Mouse (Mus musculus) embryonic facial prominence, embryonic 10.5 days (tissue): ENCODE results near the gene Cnksr2. TPM values are rescaled to one million over a fixed set of nuclear protein-coding genes. Genes with fewer than 3 reads are reported as not detected.

ENCODE experiments used
- DNase-seq: peaks from one replicate; pipeline ENCODE4 v3.0.0-alpha.2; 2017; ENCODE audit warnings: low spot score
- H3K27ac ChIP-seq: fragments of 300-500 bp; sonication (generic); replicated peaks from 2 replicates; pipeline ENCODE4 v1.5.1; 2016; ENCODE audit warnings: mild to moderate bottlenecking
- H3K27me3 ChIP-seq: fragments of 300-500 bp; sonication (generic); replicated peaks from 2 replicates; pipeline ENCODE4 v1.6.1; 2016; ENCODE audit warnings: low read depth, mild to moderate bottlenecking; ENCODE audit not compliant: poor library complexity, severe bottlenecking
- H3K36me3 ChIP-seq: fragments of 300-500 bp; sonication (generic); replicated peaks from 2 replicates; pipeline ENCODE4 v1.6.1; 2016; ENCODE audit warnings: mild to moderate bottlenecking, moderate library complexity
- H3K4me1 ChIP-seq: fragments of 300-500 bp; sonication (generic); 2 replicates; pipeline ENCODE4 v1.6.1; 2016
- H3K4me3 ChIP-seq: fragments of 300-500 bp; sonication (generic); 2 replicates; pipeline ENCODE4 v1.5.1; 2016; ENCODE audit warnings: mild to moderate bottlenecking, moderate library complexity
- H3K9me3 ChIP-seq: fragments of 300-500 bp; sonication (generic); 2 replicates; pipeline ENCODE4 v1.6.1; 2016; ENCODE audit warnings: mild to moderate bottlenecking
- WGBS: fragments of 180-500 bp; shearing (Covaris S2); methylation state at CpG from one replicate; pipeline ENCODE4 v1.1.7; 2016; 5-methylcytosine and 5-hydroxymethylcytosine counted together
- polyA plus RNA-seq: library from polyadenylated mRNA; unstranded; fragments of >200 nt; fragmentation: Nextera tagmentation; extraction: Ambion mirVana; gene quantifications from 2 replicates; pipeline ENCODE4 v1.2.1, GENCODE M21; 2016

Cnksr2 gene
- polyA plus RNA-seq: 6.3 and 6.7 TPM in 2 replicates

GRCm38 (mm10) chrX:158043057-158043843 is at the start of gene Cnksr2:
Gene Cnksr2, minus strand, starts transcription at chrX:158043294.
- DNase-seq: peak; percentile 69
- H3K4me3 ChIP-seq: peak within 1 kb of the TSS; percentile 70
- no peaks in the 10 kb centered on the region for H3K4me1 ChIP-seq
- peak within 1 kb of the TSS; percentile 91 for H3K27ac ChIP-seq
- 35% methylated on average over 99 of the region's 99 CpGs for WGBS
- peaks cover 32% of the 10 kb centered on the region for H3K27me3 ChIP-seq
- peaks cover 9% of the 10 kb centered on the region; the same call in 1 of the 2 replicates for H3K9me3 ChIP-seq
- no peaks in the 10 kb centered on the region for H3K36me3 ChIP-seq

GRCm38 (mm10) chrX:158043844-158044140 is 698 bp upstream of the Cnksr2 start:
- Histone ChIP-seq H3K4me1 (no peaks in the 10 kb centered on the region), H3K4me3 (peak overlapping the region; percentile 70), H3K27ac (peak overlapping the region; percentile 91; the same call in 1 of the 2 replicates), H3K27me3 (peaks cover 32% of the 10 kb centered on the region), H3K9me3 (peaks cover 9% of the 10 kb centered on the region; the same call in 1 of the 2 replicates), H3K36me3 (no peaks in the 10 kb centered on the region)
- no peak for DNase-seq
- 17% methylated on average over 13 of the region's 13 CpGs for WGBS

GRCm38 (mm10) chrX:158042255-158043056 is 638 bp downstream of the Cnksr2 start:
- H3K4me3 ChIP-seq: peak overlapping the region; percentile 70
- peaks cover 32% of the 10 kb centered on the region for H3K27me3 ChIP-seq
- no peaks in the 10 kb centered on the region for H3K36me3 ChIP-seq
- H3K9me3 ChIP-seq: peaks cover 9% of the 10 kb centered on the region; the same call in 1 of the 2 replicates
- WGBS: 22% methylated on average over 62 of the region's 62 CpGs
- peak; percentile 61 for DNase-seq
- H3K27ac ChIP-seq: peak overlapping the region; percentile 91
- H3K4me1 ChIP-seq: no peaks in the 10 kb centered on the region

- Histone ChIP-seq H3K4me1 (no peaks in the 10 kb centered on the region), H3K4me3 (peak overlapping the region; percentile 70), H3K27me3 (peaks cover 32% of the 10 kb centered on the region), H3K27ac (peak overlapping the region; percentile 91), H3K9me3 (peaks cover 9% of the 10 kb centered on the region; the same call in 1 of the 2 replicates), H3K36me3 (no peaks in the 10 kb centered on the region)
- peak; percentile 13 for DNase-seq
- 28% methylated on average over 7 of the region's 7 CpGs for WGBS
These were observed 1.4 kb downstream of the Cnksr2 start for GRCm38 (mm10) chrX:158041703-158042102.

GRCm38 (mm10) chrX:157951698-157952097 is 91.4 kb downstream of the Cnksr2 start:
- Histone ChIP-seq H3K27ac (no peak overlapping the region), H3K9me3 (no peaks in the 10 kb centered on the region), H3K36me3 (no peaks in the 10 kb centered on the region), H3K4me3 (no peak overlapping the region), H3K27me3 (no peaks in the 10 kb centered on the region; the same call in 1 of the 2 replicates), H3K4me1 (no peaks in the 10 kb centered on the region)
- no peak for DNase-seq

- no peaks in the 10 kb centered on the region for H3K36me3 ChIP-seq
- H3K27me3 ChIP-seq: peaks cover 2% of the 10 kb centered on the region; the same call in 1 of the 2 replicates
- WGBS: 73% methylated on average over 1 of the region's 1 CpGs
These were observed 93.8 kb downstream of the Cnksr2 start for GRCm38 (mm10) chrX:157949256-157949655.

GRCm38 (mm10) chrX:157945121-157945520 is 98.0 kb downstream of the Cnksr2 start:
- Histone ChIP-seq H3K27ac (no peak overlapping the region), H3K4me3 (no peak overlapping the region), H3K27me3 (peaks cover 2% of the 10 kb centered on the region; the same call in 1 of the 2 replicates), H3K36me3 (no peaks in the 10 kb centered on the region), H3K4me1 (no peaks in the 10 kb centered on the region), H3K9me3 (no peaks in the 10 kb centered on the region)
- 83% methylated on average over 5 of the region's 5 CpGs for WGBS
- DNase-seq: no peak

More at GRCm38 (mm10) chrX:157949256-157949655, 93.8 kb downstream of the Cnksr2 start:
- no peak for DNase-seq
- no peak overlapping the region for H3K27ac ChIP-seq
- H3K4me1 ChIP-seq: no peaks in the 10 kb centered on the region
- no peaks in the 10 kb centered on the region for H3K9me3 ChIP-seq
- H3K4me3 ChIP-seq: no peak overlapping the region

GRCm38 (mm10) chrX:157936611-157937010 is 106.5 kb downstream of the Cnksr2 start:
- no peak overlapping the region for H3K27ac ChIP-seq
- DNase-seq: no peak
- H3K27me3 ChIP-seq: no peaks in the 10 kb centered on the region; the same call in 1 of the 2 replicates
- no peaks in the 10 kb centered on the region for H3K4me1 ChIP-seq
- 86% methylated on average over 1 of the region's 1 CpGs for WGBS
- H3K9me3 ChIP-seq: no peaks in the 10 kb centered on the region
- no peaks in the 10 kb centered on the region; the same call in 1 of the 2 replicates for H3K36me3 ChIP-seq
- no peak overlapping the region for H3K4me3 ChIP-seq

GRCm38 (mm10) chrX:157920093-157920492 is 123.0 kb downstream of the Cnksr2 start:
- no peak overlapping the region for H3K27ac ChIP-seq
- 79% methylated on average over 3 of the region's 3 CpGs for WGBS
- H3K4me3 ChIP-seq: no peak overlapping the region
- 0 out of 2 replicates have a peak, but pooled peaks cover 6% of the 10 kb centered on the region for H3K27me3 ChIP-seq
- no peaks in the 10 kb centered on the region for H3K9me3 ChIP-seq
- H3K4me1 ChIP-seq: no peaks in the 10 kb centered on the region
- no peak for DNase-seq
- no peaks in the 10 kb centered on the region for H3K36me3 ChIP-seq

- no peak overlapping the region for H3K27ac ChIP-seq
- H3K36me3 ChIP-seq: no peaks in the 10 kb centered on the region
- no peaks in the 10 kb centered on the region for H3K9me3 ChIP-seq
- no peaks in the 10 kb centered on the region for H3K4me1 ChIP-seq
- 85% methylated on average over 4 of the region's 4 CpGs for WGBS
- H3K27me3 ChIP-seq: peaks cover 24% of the 10 kb centered on the region
- no peak for DNase-seq
- H3K4me3 ChIP-seq: no peak overlapping the region
These were observed 213.1 kb downstream of the Cnksr2 start for GRCm38 (mm10) chrX:157829983-157830382.

GRCm38 (mm10) chrX:157818921-157819260 is 224.2 kb downstream of the Cnksr2 start:
- Histone ChIP-seq H3K27me3 (peaks cover 48% of the 10 kb centered on the region), H3K4me3 (no peak overlapping the region), H3K36me3 (peaks cover 12% of the 10 kb centered on the region), H3K9me3 (no peaks in the 10 kb centered on the region), H3K27ac (no peak overlapping the region), H3K4me1 (peaks cover 19% of the 10 kb centered on the region)
- WGBS: 86% methylated on average over 13 of the region's 13 CpGs
- DNase-seq: no peak

- WGBS: 36% methylated on average over 28 of the region's 28 CpGs
- peak; percentile 51 for DNase-seq
- peaks cover 47% of the 10 kb centered on the region for H3K27me3 ChIP-seq
These were observed 224.7 kb downstream of the Cnksr2 start, which contains the start of gene Klhl34 for GRCm38 (mm10) chrX:157818207-157818920. Gene Klhl34, plus strand, starts transcription at chrX:157818435.

More at GRCm38 (mm10) chrX:157818207-157818920, 224.7 kb downstream of the Cnksr2 start, which contains the start of gene Klhl34:
- peaks cover 19% of the 10 kb centered on the region for H3K4me1 ChIP-seq
- H3K9me3 ChIP-seq: no peaks in the 10 kb centered on the region
- peaks cover 12% of the 10 kb centered on the region for H3K36me3 ChIP-seq
- peak within 1 kb of the TSS; percentile 47 for H3K4me3 ChIP-seq
- H3K27ac ChIP-seq: no peak within 1 kb of the TSS; the same call in 1 of the 2 replicates
